Mouse (Mus musculus): ENCODE measurements around the gene Astn2. TPM values are rescaled to one million over a fixed set of nuclear protein-coding genes. Genes with fewer than 3 reads are reported as not detected.

Gene Astn2
- polyA plus RNA-seq, 1 experiment: 0.65 TPM

GRCm38 (mm10) chr4:65373841-65374240, 1030.6 kb downstream of the Astn2 start:
- Histone ChIP-seq H3K27me3 (ENCODE audit: control insufficient read depth, insufficient read depth, low read length) (no peaks in the 10 kb centered on the region), H3K27ac (ENCODE audit: control insufficient read depth, insufficient read depth, low read length) (no peak overlapping the region), H3K4me1 (replicated peaks; ENCODE audit: control insufficient read depth, insufficient read depth, low read length) (no peaks in the 10 kb centered on the region), H3K36me3 (ENCODE audit: control insufficient read depth, insufficient read depth, low read length) (no peaks in the 10 kb centered on the region), H3K4me3 (ENCODE audit: control insufficient read depth, insufficient read depth, low read length) (no peak overlapping the region)
- TF ChIP-seq CTCF (IDR thresholded peaks at IDR 0.05; ENCODE audit: borderline replicate concordance, control insufficient read depth, extremely low read depth, insufficient read depth, low read length, poor library complexity) (no peak), POLR2A (IDR thresholded peaks at IDR 0.05; ENCODE audit: control insufficient read depth, extremely low read depth, insufficient read depth, low read length, poor library complexity) (no peak)
- 47% methylated on average over 1 of the region's 1 CpGs for WGBS
- no peak for DNase-seq

- Histone ChIP-seq H3K36me3 (ENCODE audit: control insufficient read depth, insufficient read depth, low read length) (no peaks in the 10 kb centered on the region), H3K27ac (ENCODE audit: control insufficient read depth, insufficient read depth, low read length) (no peak overlapping the region), H3K4me1 (replicated peaks; ENCODE audit: control insufficient read depth, insufficient read depth, low read length) (no peaks in the 10 kb centered on the region), H3K4me3 (ENCODE audit: control insufficient read depth, insufficient read depth, low read length) (no peak overlapping the region), H3K27me3 (ENCODE audit: control insufficient read depth, insufficient read depth, low read length) (no peaks in the 10 kb centered on the region)
- DNase-seq: no peak
- WGBS: 89% methylated on average over 3 of the region's 3 CpGs
- TF ChIP-seq POLR2A (IDR thresholded peaks at IDR 0.05; ENCODE audit: control insufficient read depth, extremely low read depth, insufficient read depth, low read length, poor library complexity) (no peak), CTCF (IDR thresholded peaks at IDR 0.05; ENCODE audit: borderline replicate concordance, control insufficient read depth, extremely low read depth, insufficient read depth, low read length, poor library complexity) (no peak)
Observed at GRCm38 (mm10) chr4:65372731-65373130, 1031.7 kb downstream of the Astn2 start.

GRCm38 (mm10) chr4:65367135-65367534, 1037.3 kb downstream of the Astn2 start:
- TF ChIP-seq POLR2A (IDR thresholded peaks at IDR 0.05; ENCODE audit: control insufficient read depth, extremely low read depth, insufficient read depth, low read length, poor library complexity) (no peak), CTCF (IDR thresholded peaks at IDR 0.05; ENCODE audit: borderline replicate concordance, control insufficient read depth, extremely low read depth, insufficient read depth, low read length, poor library complexity) (no peak)
- DNase-seq: no peak
- no peaks in the 10 kb centered on the region for H3K36me3 ChIP-seq (ENCODE audit: control insufficient read depth, insufficient read depth, low read length)
- no peaks in the 10 kb centered on the region for H3K4me1 ChIP-seq (replicated peaks; ENCODE audit: control insufficient read depth, insufficient read depth, low read length)
- no peaks in the 10 kb centered on the region for H3K27me3 ChIP-seq (ENCODE audit: control insufficient read depth, insufficient read depth, low read length)
- H3K4me3 ChIP-seq (ENCODE audit: control insufficient read depth, insufficient read depth, low read length): no peak overlapping the region
- H3K27ac ChIP-seq (ENCODE audit: control insufficient read depth, insufficient read depth, low read length): no peak overlapping the region

- Histone ChIP-seq H3K4me1 (replicated peaks; ENCODE audit: control insufficient read depth, insufficient read depth, low read length) (no peaks in the 10 kb centered on the region), H3K27ac (ENCODE audit: control insufficient read depth, insufficient read depth, low read length) (no peak overlapping the region), H3K27me3 (ENCODE audit: control insufficient read depth, insufficient read depth, low read length) (no peaks in the 10 kb centered on the region), H3K36me3 (ENCODE audit: control insufficient read depth, insufficient read depth, low read length) (no peaks in the 10 kb centered on the region), H3K4me3 (ENCODE audit: control insufficient read depth, insufficient read depth, low read length) (no peak overlapping the region)
- WGBS: 49% methylated on average over 4 of the region's 4 CpGs
- DNase-seq: no peak
- no peak for TF ChIP-seq POLR2A (IDR thresholded peaks at IDR 0.05; ENCODE audit: control insufficient read depth, extremely low read depth, insufficient read depth, low read length, poor library complexity)
- no peak for TF ChIP-seq CTCF (IDR thresholded peaks at IDR 0.05; ENCODE audit: borderline replicate concordance, control insufficient read depth, extremely low read depth, insufficient read depth, low read length, poor library complexity)
Observed at GRCm38 (mm10) chr4:65354580-65354979, 1049.8 kb downstream of the Astn2 start.

GRCm38 (mm10) chr4:65350521-65350920, 1053.9 kb downstream of the Astn2 start:
- no peak for TF ChIP-seq CTCF (IDR thresholded peaks at IDR 0.05; ENCODE audit: borderline replicate concordance, control insufficient read depth, extremely low read depth, insufficient read depth, low read length, poor library complexity)
- TF ChIP-seq POLR2A (IDR thresholded peaks at IDR 0.05; ENCODE audit: control insufficient read depth, extremely low read depth, insufficient read depth, low read length, poor library complexity): no peak
- no peaks in the 10 kb centered on the region for H3K4me1 ChIP-seq (replicated peaks; ENCODE audit: control insufficient read depth, insufficient read depth, low read length)
- no peaks in the 10 kb centered on the region for H3K36me3 ChIP-seq (ENCODE audit: control insufficient read depth, insufficient read depth, low read length)
- H3K27me3 ChIP-seq (ENCODE audit: control insufficient read depth, insufficient read depth, low read length): no peaks in the 10 kb centered on the region
- 86% methylated on average over 7 of the region's 7 CpGs for WGBS
- DNase-seq: no peak
- no peak overlapping the region for H3K27ac ChIP-seq (ENCODE audit: control insufficient read depth, insufficient read depth, low read length)
- no peak overlapping the region for H3K4me3 ChIP-seq (ENCODE audit: control insufficient read depth, insufficient read depth, low read length)

GRCm38 (mm10) chr4:65341766-65342165, 1062.6 kb downstream of the Astn2 start:
- Histone ChIP-seq H3K36me3 (ENCODE audit: control insufficient read depth, insufficient read depth, low read length) (no peaks in the 10 kb centered on the region), H3K27me3 (ENCODE audit: control insufficient read depth, insufficient read depth, low read length) (no peaks in the 10 kb centered on the region), H3K4me1 (replicated peaks; ENCODE audit: control insufficient read depth, insufficient read depth, low read length) (no peaks in the 10 kb centered on the region), H3K4me3 (ENCODE audit: control insufficient read depth, insufficient read depth, low read length) (no peak overlapping the region), H3K27ac (ENCODE audit: control insufficient read depth, insufficient read depth, low read length) (no peak overlapping the region)
- TF ChIP-seq CTCF (IDR thresholded peaks at IDR 0.05; ENCODE audit: borderline replicate concordance, control insufficient read depth, extremely low read depth, insufficient read depth, low read length, poor library complexity): no peak
- no peak for TF ChIP-seq POLR2A (IDR thresholded peaks at IDR 0.05; ENCODE audit: control insufficient read depth, extremely low read depth, insufficient read depth, low read length, poor library complexity)
- DNase-seq: no peak
- WGBS: 85% methylated on average over 3 of the region's 3 CpGs

GRCm38 (mm10) chr4:65333718-65334117, 1070.7 kb downstream of the Astn2 start:
- TF ChIP-seq POLR2A (IDR thresholded peaks at IDR 0.05; ENCODE audit: control insufficient read depth, extremely low read depth, insufficient read depth, low read length, poor library complexity): no peak
- no peak for TF ChIP-seq CTCF (IDR thresholded peaks at IDR 0.05; ENCODE audit: borderline replicate concordance, control insufficient read depth, extremely low read depth, insufficient read depth, low read length, poor library complexity)
- no peaks in the 10 kb centered on the region for H3K27me3 ChIP-seq (ENCODE audit: control insufficient read depth, insufficient read depth, low read length)
- DNase-seq: no peak
- no peaks in the 10 kb centered on the region for H3K36me3 ChIP-seq (ENCODE audit: control insufficient read depth, insufficient read depth, low read length)
- no peak overlapping the region for H3K27ac ChIP-seq (ENCODE audit: control insufficient read depth, insufficient read depth, low read length)
- no peaks in the 10 kb centered on the region for H3K4me1 ChIP-seq (replicated peaks; ENCODE audit: control insufficient read depth, insufficient read depth, low read length)
- no peak overlapping the region for H3K4me3 ChIP-seq (ENCODE audit: control insufficient read depth, insufficient read depth, low read length)
- WGBS: 13% methylated on average over 1 of the region's 1 CpGs
